Mouse (Mus musculus): ENCODE results near the gene Washc1. TPM values are rescaled to one million over a fixed set of nuclear protein-coding genes. Genes with fewer than 3 reads are reported as not detected.

The Washc1 gene
- polyA plus RNA-seq, 1 experiment: 40.1 TPM

- H3K79me2 ChIP-seq (ENCODE audit: control insufficient read depth, insufficient read depth): peaks cover 44% of the 10 kb centered on the region
- peak overlapping the region; percentile 73 for H3K4me2 ChIP-seq (ENCODE audit: low read depth)
- peak in 1 of 3 experiments; percentile 21 for TF ChIP-seq MYOG (IDR thresholded peaks at IDR 0.05; ENCODE audit: control insufficient read depth in 1 of 3, insufficient read depth in 1 of 3, insufficient read length in 2 of 3, low read depth in 2 of 3)
- TF ChIP-seq POLR2AphosphoS2 (IDR thresholded peaks at IDR 0.05; ENCODE audit: insufficient read length, low read depth): no peak
- TF ChIP-seq MYOD1 (IDR thresholded peaks at IDR 0.05; ENCODE audit: control insufficient read depth in 1 of 3, insufficient read length in 2 of 3, low read depth in 2 of 3): peak in 1 of 3 experiments; percentile 7
- TF ChIP-seq TCF3 (IDR thresholded peaks at IDR 0.05; ENCODE audit: insufficient read length, low read depth): no peak
- peak overlapping the region; percentile 83 for H3ac ChIP-seq (ENCODE audit: control insufficient read depth, insufficient read length)
- H3K4me3 ChIP-seq: peak overlapping the region; percentile 45
- peaks cover 17% of the 10 kb centered on the region for H3K36me3 ChIP-seq (ENCODE audit: control insufficient read depth, insufficient read depth)
- no peaks in the 10 kb centered on the region for H3K27me3 ChIP-seq (ENCODE audit: control insufficient read depth, insufficient read depth, insufficient read length)
Observed at GRCm38 (mm10) chr17:66076174-66076927, 35.0 kb upstream of the Washc1 start.

- Histone ChIP-seq H3K4me3 (peak within 1 kb of the TSS; percentile 45), H3K36me3 (ENCODE audit: control insufficient read depth, insufficient read depth) (peaks cover 17% of the 10 kb centered on the region), H3K4me2 (ENCODE audit: low read depth) (peak within 1 kb of the TSS; percentile 89), H3ac (ENCODE audit: control insufficient read depth, insufficient read length) (peak within 1 kb of the TSS; percentile 83), H3K27me3 (ENCODE audit: control insufficient read depth, insufficient read depth, insufficient read length) (no peaks in the 10 kb centered on the region), H3K79me2 (ENCODE audit: control insufficient read depth, insufficient read depth) (peaks cover 38% of the 10 kb centered on the region)
- no peak for TF ChIP-seq MAX (IDR thresholded peaks at IDR 0.05; ENCODE audit: low read depth)
- TF ChIP-seq REST (IDR thresholded peaks at IDR 0.05; ENCODE audit: insufficient read depth, insufficient read length): no peak
- TF ChIP-seq MYOD1 (IDR thresholded peaks at IDR 0.05; ENCODE audit: control insufficient read depth in 1 of 3, insufficient read length in 2 of 3, low read depth in 2 of 3): no peak
- TF ChIP-seq TCF3 (IDR thresholded peaks at IDR 0.05; ENCODE audit: insufficient read length, low read depth): no peak
- TF ChIP-seq MYOG (IDR thresholded peaks at IDR 0.05; ENCODE audit: control insufficient read depth in 1 of 3, insufficient read depth in 1 of 3, insufficient read length in 2 of 3, low read depth in 2 of 3): no peak
- peak; percentile 73 for TF ChIP-seq POLR2A (IDR thresholded peaks at IDR 0.05; ENCODE audit: insufficient read length, low read depth)
- peak; percentile 95 for TF ChIP-seq USF1 (IDR thresholded peaks at IDR 0.05; ENCODE audit: low read depth)
- no peak for TF ChIP-seq E2F4 (IDR thresholded peaks at IDR 0.05; ENCODE audit: insufficient read depth)
- peak; percentile 70 for TF ChIP-seq POLR2AphosphoS2 (IDR thresholded peaks at IDR 0.05; ENCODE audit: insufficient read length, low read depth)
Observed at GRCm38 (mm10) chr17:66076934-66077333, 34.4 kb upstream of the Washc1 start, which contains the start of gene Ankrd12. TSS of gene Ankrd12 (minus strand) at chr17:66077089.

GRCm38 (mm10) chr17:66077437-66077850 is 33.9 kb upstream of the Washc1 start:
- H3K4me3 ChIP-seq: peak overlapping the region; percentile 45
- H3K79me2 ChIP-seq (ENCODE audit: control insufficient read depth, insufficient read depth): peaks cover 34% of the 10 kb centered on the region
- H3K27me3 ChIP-seq (ENCODE audit: control insufficient read depth, insufficient read depth, insufficient read length): no peaks in the 10 kb centered on the region
- peak overlapping the region; percentile 83 for H3ac ChIP-seq (ENCODE audit: control insufficient read depth, insufficient read length)
- TF ChIP-seq E2F4 (IDR thresholded peaks at IDR 0.05; ENCODE audit: insufficient read depth) (no peak), REST (IDR thresholded peaks at IDR 0.05; ENCODE audit: insufficient read depth, insufficient read length) (no peak), POLR2AphosphoS2 (IDR thresholded peaks at IDR 0.05; ENCODE audit: insufficient read length, low read depth) (no peak), TCF3 (IDR thresholded peaks at IDR 0.05; ENCODE audit: insufficient read length, low read depth) (no peak), USF1 (IDR thresholded peaks at IDR 0.05; ENCODE audit: low read depth) (no peak), CEBPB (IDR thresholded peaks at IDR 0.05; ENCODE audit: insufficient read depth, poor library complexity, severe bottlenecking) (no peak), POLR2A (IDR thresholded peaks at IDR 0.05; ENCODE audit: insufficient read length, low read depth) (no peak), MYOG (IDR thresholded peaks at IDR 0.05; ENCODE audit: control insufficient read depth in 1 of 3, insufficient read depth in 1 of 3, insufficient read length in 2 of 3, low read depth in 2 of 3) (no peak), MYOD1 (IDR thresholded peaks at IDR 0.05; ENCODE audit: control insufficient read depth in 1 of 3, insufficient read length in 2 of 3, low read depth in 2 of 3) (no peak), TCF12 (IDR thresholded peaks at IDR 0.05; ENCODE audit: insufficient read depth, poor library complexity, severe bottlenecking) (no peak)
- H3K36me3 ChIP-seq (ENCODE audit: control insufficient read depth, insufficient read depth): peaks cover 17% of the 10 kb centered on the region
- peak overlapping the region; percentile 89 for H3K4me2 ChIP-seq (ENCODE audit: low read depth)

- H3K36me3 ChIP-seq (ENCODE audit: control insufficient read depth, insufficient read depth): peaks cover 33% of the 10 kb centered on the region
- H3K79me2 ChIP-seq (ENCODE audit: control insufficient read depth, insufficient read depth): peaks cover under 1% of the 10 kb centered on the region
- H3ac ChIP-seq (ENCODE audit: control insufficient read depth, insufficient read length): no peak overlapping the region
- H3K4me3 ChIP-seq: no peak overlapping the region
- TF ChIP-seq POLR2AphosphoS2 (IDR thresholded peaks at IDR 0.05; ENCODE audit: insufficient read length, low read depth): no peak
- TF ChIP-seq CEBPB (IDR thresholded peaks at IDR 0.05; ENCODE audit: insufficient read depth, poor library complexity, severe bottlenecking): no peak
- TF ChIP-seq MYOD1 (IDR thresholded peaks at IDR 0.05; ENCODE audit: control insufficient read depth in 1 of 3, insufficient read length in 2 of 3, low read depth in 2 of 3): no peak
- TF ChIP-seq TCF3 (IDR thresholded peaks at IDR 0.05; ENCODE audit: insufficient read length, low read depth): no peak
- TF ChIP-seq MYOG (IDR thresholded peaks at IDR 0.05; ENCODE audit: control insufficient read depth in 1 of 3, insufficient read depth in 1 of 3, insufficient read length in 2 of 3, low read depth in 2 of 3): no peak
- no peak for TF ChIP-seq REST (IDR thresholded peaks at IDR 0.05; ENCODE audit: insufficient read depth, insufficient read length)
- TF ChIP-seq E2F4 (IDR thresholded peaks at IDR 0.05; ENCODE audit: insufficient read depth): no peak
- no peak for TF ChIP-seq TCF12 (IDR thresholded peaks at IDR 0.05; ENCODE audit: insufficient read depth, poor library complexity, severe bottlenecking)
- TF ChIP-seq POLR2A (IDR thresholded peaks at IDR 0.05; ENCODE audit: insufficient read length, low read depth): no peak
- TF ChIP-seq USF1 (IDR thresholded peaks at IDR 0.05; ENCODE audit: low read depth): no peak
- TF ChIP-seq MAX (IDR thresholded peaks at IDR 0.05; ENCODE audit: low read depth): no peak
- H3K4me2 ChIP-seq (ENCODE audit: low read depth): no peak overlapping the region
- no peaks in the 10 kb centered on the region for H3K27me3 ChIP-seq (ENCODE audit: control insufficient read depth, insufficient read depth, insufficient read length)
Observed at GRCm38 (mm10) chr17:66084486-66084885, 26.9 kb upstream of the Washc1 start.

GRCm38 (mm10) chr17:66085038-66085437 is 26.3 kb upstream of the Washc1 start:
- no peak for TF ChIP-seq REST (IDR thresholded peaks at IDR 0.05; ENCODE audit: insufficient read depth, insufficient read length)
- TF ChIP-seq MAX (IDR thresholded peaks at IDR 0.05; ENCODE audit: low read depth): no peak
- no peak for TF ChIP-seq POLR2A (IDR thresholded peaks at IDR 0.05; ENCODE audit: insufficient read length, low read depth)
- TF ChIP-seq TCF12 (IDR thresholded peaks at IDR 0.05; ENCODE audit: insufficient read depth, poor library complexity, severe bottlenecking): no peak
- no peak for TF ChIP-seq USF1 (IDR thresholded peaks at IDR 0.05; ENCODE audit: low read depth)
- no peak for TF ChIP-seq MYOD1 (IDR thresholded peaks at IDR 0.05; ENCODE audit: control insufficient read depth in 1 of 3, insufficient read length in 2 of 3, low read depth in 2 of 3)
- TF ChIP-seq TCF3 (IDR thresholded peaks at IDR 0.05; ENCODE audit: insufficient read length, low read depth): no peak
- no peak for TF ChIP-seq MYOG (IDR thresholded peaks at IDR 0.05; ENCODE audit: control insufficient read depth in 1 of 3, insufficient read depth in 1 of 3, insufficient read length in 2 of 3, low read depth in 2 of 3)
- no peak for TF ChIP-seq POLR2AphosphoS2 (IDR thresholded peaks at IDR 0.05; ENCODE audit: insufficient read length, low read depth)
- TF ChIP-seq SRF (IDR thresholded peaks at IDR 0.05; ENCODE audit: control insufficient read depth, insufficient read length, low read depth): no peak
- TF ChIP-seq E2F4 (IDR thresholded peaks at IDR 0.05; ENCODE audit: insufficient read depth): no peak
- no peak for TF ChIP-seq CEBPB (IDR thresholded peaks at IDR 0.05; ENCODE audit: insufficient read depth, poor library complexity, severe bottlenecking)
- Histone ChIP-seq H3K27me3 (ENCODE audit: control insufficient read depth, insufficient read depth, insufficient read length) (no peaks in the 10 kb centered on the region), H3K36me3 (ENCODE audit: control insufficient read depth, insufficient read depth) (peaks cover 29% of the 10 kb centered on the region), H3K4me2 (ENCODE audit: low read depth) (no peak overlapping the region), H3ac (ENCODE audit: control insufficient read depth, insufficient read length) (no peak overlapping the region), H3K4me3 (no peak overlapping the region), H3K79me2 (ENCODE audit: control insufficient read depth, insufficient read depth) (peaks cover 5% of the 10 kb centered on the region)

All from myocyte (in vitro differentiated cells).